Mouse (Mus musculus) frontal cortex, postnatal 36 days (tissue): ENCODE results near the gene Serpinf2.
"Not testable (repeated sequence)": the region's sequence is repeated elsewhere in the genome, so short reads cannot be mapped to it uniquely, and the experiment has no call there.

Experiments
- DNase-seq, 2 experiments: peaks; one replicate each; pipeline ENCODE4 v3.0.0; 2022; ENCODE audit warnings: low spot score in 2 of 2

The Serpinf2 gene

GRCm38 (mm10) chr11:75383529-75383928, 55.9 kb downstream of the Serpinf2 start:
- not testable (repeated sequence) for DNase-seq
